Mouse (Mus musculus): ENCODE measurements around the gene Zfp809.
"Not testable (repeated sequence)": the region's sequence is repeated elsewhere in the genome, so short reads cannot be mapped to it uniquely, and the experiment has no call there.

The Zfp809 gene

GRCm38 (mm10) chr9:22225581-22226388 is at the start of gene Zfp809:
TSS of gene Zfp809 (plus strand) at chr9:22225714.
- in situ Hi-C loops (cut with MboI; ENCODE audit: low sequenced_read_pairs), result no loop called here

- in situ Hi-C loops (cut with MboI; ENCODE audit: low sequenced_read_pairs), result no loop called here
Measured at GRCm38 (mm10) chr9:22188025-22188611, 37.4 kb upstream of the Zfp809 start, which contains the start of gene Zfp872. TSS of gene Zfp872 (plus strand) at chr9:22188090.

- in situ Hi-C loops (cut with MboI; ENCODE audit: low sequenced_read_pairs), result no loop called here
Measured at GRCm38 (mm10) chr9:22196412-22196811, 29.1 kb upstream of the Zfp809 start.

GRCm38 (mm10) chr9:22213785-22214194 is 11.7 kb upstream of the Zfp809 start:
- in situ Hi-C loops (cut with MboI; ENCODE audit: low sequenced_read_pairs), result loop anchor here (10.0 kb wide), 1 partner anchor 49 kb away; no protein-coding TSS in a partner anchor

GRCm38 (mm10) chr9:22214549-22214948 is 11.0 kb upstream of the Zfp809 start:
- in situ Hi-C loops (cut with MboI; ENCODE audit: low sequenced_read_pairs), result loop anchor here (10.0 kb wide), 1 partner anchor 50 kb away; no protein-coding TSS in a partner anchor

GRCm38 (mm10) chr9:22216705-22217104 is 8.8 kb upstream of the Zfp809 start:
- in situ Hi-C loops (cut with MboI; ENCODE audit: low sequenced_read_pairs), result loop anchor here (10.0 kb wide), 1 partner anchor 52 kb away; no protein-coding TSS in a partner anchor

GRCm38 (mm10) chr9:22217858-22218493 is 7.5 kb upstream of the Zfp809 start:
- in situ Hi-C loops (cut with MboI; ENCODE audit: low sequenced_read_pairs), result loop anchor here (10.0 kb wide), 1 partner anchor 53 kb away; no protein-coding TSS in a partner anchor

GRCm38 (mm10) chr9:22224066-22224465 is 1.4 kb upstream of the Zfp809 start:
- in situ Hi-C loops (cut with MboI; ENCODE audit: low sequenced_read_pairs), result no loop called here

GRCm38 (mm10) chr9:22224536-22225503 is 694 bp upstream of the Zfp809 start:
- in situ Hi-C loops (cut with MboI; ENCODE audit: low sequenced_read_pairs), result no loop called here

GRCm38 (mm10) chr9:22226389-22226673 is 817 bp downstream of the Zfp809 start:
- in situ Hi-C loops (cut with MboI; ENCODE audit: low sequenced_read_pairs), result not testable (repeated sequence)

- in situ Hi-C loops (cut with MboI; ENCODE audit: low sequenced_read_pairs), result no loop called here
Measured at GRCm38 (mm10) chr9:22226846-22227245, 1.3 kb downstream of the Zfp809 start.

GRCm38 (mm10) chr9:22229386-22230026 is 4.0 kb downstream of the Zfp809 start:
- in situ Hi-C loops (cut with MboI; ENCODE audit: low sequenced_read_pairs), result no loop called here

- in situ Hi-C loops (cut with MboI; ENCODE audit: low sequenced_read_pairs), result no loop called here
Measured at GRCm38 (mm10) chr9:22230061-22230460, 4.5 kb downstream of the Zfp809 start.

GRCm38 (mm10) chr9:22230556-22230955 is 5.0 kb downstream of the Zfp809 start:
- in situ Hi-C loops (cut with MboI; ENCODE audit: low sequenced_read_pairs), result no loop called here

GRCm38 (mm10) chr9:22240001-22240400 is 14.5 kb downstream of the Zfp809 start:
- in situ Hi-C loops (cut with MboI; ENCODE audit: low sequenced_read_pairs), result no loop called here

GRCm38 (mm10) chr9:22244242-22244641 is 18.7 kb downstream of the Zfp809 start:
- in situ Hi-C loops (cut with MboI; ENCODE audit: low sequenced_read_pairs), result no loop called here

- in situ Hi-C loops (cut with MboI; ENCODE audit: low sequenced_read_pairs), result no loop called here
Measured at GRCm38 (mm10) chr9:22256579-22256978, 31.1 kb downstream of the Zfp809 start.

- in situ Hi-C loops (cut with MboI; ENCODE audit: low sequenced_read_pairs), result no loop called here
Measured at GRCm38 (mm10) chr9:22258784-22259183, 33.3 kb downstream of the Zfp809 start.

- in situ Hi-C loops (cut with MboI; ENCODE audit: low sequenced_read_pairs), result no loop called here
Measured at GRCm38 (mm10) chr9:22259184-22260091, 33.9 kb downstream of the Zfp809 start, which contains the start of gene Zfp599. TSS of gene Zfp599 (minus strand) at chr9:22259895.
